Mouse (Mus musculus): ENCODE measurements around the gene Mkrn2os. TPM values are rescaled to one million over a fixed set of nuclear protein-coding genes. Genes with fewer than 3 reads are reported as not detected.

The Mkrn2os gene
- total and polyA plus RNA-seq, 3 experiments, result 0.46 TPM; not detected in 2

GRCm38 (mm10) chr6:115582328-115583115 lies 9.9 kb downstream of the Mkrn2os start:
- Histone ChIP-seq H3K9me3 (replicated peaks; ENCODE audit: insufficient read depth, low read length) (no peaks in the 10 kb centered on the region), H3K36me3 (ENCODE audit: control insufficient read depth in 1 of 2, insufficient read depth in 2 of 2, low read length in 2 of 2) (peaks cover 0 to 6% of the 10 kb centered on the region in 2 experiments; a peak in 3 of 4 replicates), H3K4me3 (ENCODE audit: control insufficient read depth in 1 of 2, insufficient read depth in 1 of 2, low read depth in 2 of 2, low read length in 2 of 2) (no peak overlapping the region), H3K27me3 (ENCODE audit: control insufficient read depth in 1 of 2, insufficient read depth in 2 of 2, low read length in 2 of 2) (no peaks in the 10 kb centered on the region), H3K9ac (ENCODE audit: control insufficient read depth, low read depth, low read length, poor library complexity, severe bottlenecking) (no peak overlapping the region), H3K27ac (ENCODE audit: control insufficient read depth, low read depth, low read length) (no peak overlapping the region), H3K79me2 (ENCODE audit: control insufficient read depth, insufficient read depth, low read length, poor library complexity) (no peaks in the 10 kb centered on the region), H3K4me1 (ENCODE audit: control insufficient read depth in 1 of 2, insufficient read depth in 2 of 2, low read length in 2 of 2) (peaks cover 0 to 15% of the 10 kb centered on the region in 2 experiments; a peak in 3 of 4 replicates)
- TF ChIP-seq NELFE (IDR thresholded peaks at IDR 0.05; ENCODE audit: low read depth, low read length) (no peak), USF2 (IDR thresholded peaks at IDR 0.05; ENCODE audit: borderline replicate concordance in 1 of 2, insufficient read depth in 1 of 2, low read depth in 1 of 2, low read length in 2 of 2) (no peak), ZKSCAN1 (IDR thresholded peaks at IDR 0.05; ENCODE audit: low read depth, low read length) (no peak), RAD21 (IDR thresholded peaks at IDR 0.05; ENCODE audit: low read depth, low read length) (no peak), UBTF (IDR thresholded peaks at IDR 0.05; ENCODE audit: borderline replicate concordance, insufficient read depth, low read depth, low read length) (no peak), TAL1 (IDR thresholded peaks at IDR 0.05; ENCODE audit: low read length) (no peak), POLR2AphosphoS2 (IDR thresholded peaks at IDR 0.05; ENCODE audit: low read length) (no peak), MYC (IDR thresholded peaks at IDR 0.05; ENCODE audit: low read depth, low read length) (no peak), ZNF384 (IDR thresholded peaks at IDR 0.05; ENCODE audit: low read depth, low read length) (no peak), GATA1 (IDR thresholded peaks at IDR 0.05; ENCODE audit: low read depth, low read length) (no peak), ZMIZ1 (IDR thresholded peaks at IDR 0.05; ENCODE audit: low read depth, low read length) (no peak), ELF1 (IDR thresholded peaks at IDR 0.05; ENCODE audit: low read depth, low read length) (no peak)
- DNase-seq (ENCODE audit: low read depth, low spot score), result no peak

- peak; percentile 15 for DNase-seq (ENCODE audit: low read depth, low spot score)
- no peak for TF ChIP-seq POLR2AphosphoS2 (IDR thresholded peaks at IDR 0.05; ENCODE audit: low read length)
- TF ChIP-seq USF1 (IDR thresholded peaks at IDR 0.05; ENCODE audit: low read depth, low read length), result no peak
- no peak for TF ChIP-seq MXI1 (IDR thresholded peaks at IDR 0.05; ENCODE audit: low read depth, low read length)
- no peak for TF ChIP-seq CTCF (IDR thresholded peaks at IDR 0.05 in 2 of 3, conservative IDR thresholded peaks at IDR 0.05 in 1 of 3; ENCODE audit: control insufficient read depth in 1 of 3, insufficient read depth in 1 of 3, low read depth in 2 of 3, low read length in 3 of 3, poor library complexity in 1 of 3, severe bottlenecking in 1 of 3)
- TF ChIP-seq E2F4 (IDR thresholded peaks at IDR 0.05; ENCODE audit: borderline replicate concordance, low read depth, low read length), result no peak
- no peak for TF ChIP-seq EP300 (IDR thresholded peaks at IDR 0.05; ENCODE audit: low read depth in 1 of 2, low read length in 2 of 2)
- no peaks in the 10 kb centered on the region for H3K79me2 ChIP-seq (ENCODE audit: control insufficient read depth, insufficient read depth, low read length, poor library complexity)
- no peak overlapping the region for H3K4me3 ChIP-seq (ENCODE audit: control insufficient read depth in 1 of 2, insufficient read depth in 1 of 2, low read depth in 2 of 2, low read length in 2 of 2)
- no peak overlapping the region for H3K9ac ChIP-seq (ENCODE audit: control insufficient read depth, low read depth, low read length, poor library complexity, severe bottlenecking)
- H3K27me3 ChIP-seq (ENCODE audit: control insufficient read depth in 1 of 2, insufficient read depth in 2 of 2, low read length in 2 of 2), result no peaks in the 10 kb centered on the region
- H3K36me3 ChIP-seq (ENCODE audit: control insufficient read depth in 1 of 2, insufficient read depth in 2 of 2, low read length in 2 of 2), result peaks cover 0 to 6% of the 10 kb centered on the region in 2 experiments; a peak in 3 of 4 replicates
- peaks cover 0 to 15% of the 10 kb centered on the region in 2 experiments; a peak in 3 of 4 replicates for H3K4me1 ChIP-seq (ENCODE audit: control insufficient read depth in 1 of 2, insufficient read depth in 2 of 2, low read length in 2 of 2)
- H3K27ac ChIP-seq (ENCODE audit: control insufficient read depth, low read depth, low read length), result no peak overlapping the region
- no peaks in the 10 kb centered on the region for H3K9me3 ChIP-seq (replicated peaks; ENCODE audit: insufficient read depth, low read length)
These were observed 11.6 kb downstream of the Mkrn2os start for GRCm38 (mm10) chr6:115580810-115581209.

Measured in MEL (cell line).